Mouse (Mus musculus) thymus, adult 2 months (tissue): ENCODE results near the gene Ptprj.

Experiments
- CTCF ChIP-seq: fragments of 200-500 bp; IDR thresholded peaks from 2 replicates; pipeline ENCODE4 v1.5.1; 2012; ENCODE audit warnings: mild to moderate bottlenecking, control low read depth, low read length, moderate library complexity, borderline replicate concordance; ENCODE audit not compliant: control insufficient read depth, poor library complexity, insufficient read depth; ENCODE audit errors: extremely low read depth
- POLR2A ChIP-seq: fragments of 200-500 bp; IDR thresholded peaks from 2 replicates; pipeline ENCODE4 v1.6.1; 2012; ENCODE audit warnings: mild to moderate bottlenecking, low read length, control low read depth, moderate library complexity; ENCODE audit not compliant: control insufficient read depth, poor library complexity, insufficient read depth; ENCODE audit errors: extremely low read depth

- TF ChIP-seq POLR2A (no peak), CTCF (no peak)
These were observed 5.3 kb downstream of the Ptprj start for GRCm38 (mm10) chr2:90575116-90575515.
